Mouse (Mus musculus) heart, adult 18-20 months (tissue): ENCODE measurements around the gene AC131692.1. TPM values are rescaled to one million over a fixed set of nuclear protein-coding genes. Genes with fewer than 3 reads are reported as not detected.

Source experiments
- microRNA-seq, 2 experiments: library from miRNA; unstranded; fragments of <30 nt; microRNA quantifications; one replicate each; pipeline ENCODE4 v1.2.0; 2022
- total RNA-seq, 2 experiments: library from RNA; stranded (reverse); gene quantifications; 2 replicates each; pipeline ENCODE4 v1.2.3; 2021

Gene AC131692.1
- total RNA-seq, 2 experiments from 2014 or later = not detected

Small RNAs within 50 kb of the gene (microRNA-seq; reads per million reads assigned to microRNA genes)
- gene Mir6988 = 1.1 to 3.4 reads per million in 2 experiments

Other genes with a start within 250 kb of the AC131692.1 start
- 10 to 100 TPM in 1 of 2 experiments, 1 to 10 TPM in 1; 7.2 to 10.6 TPM for gene Frmd8, start 219.1 kb upstream of the AC131692.1 start, total RNA-seq
- gene Slc25a45, start 216.6 kb upstream of the AC131692.1 start, total RNA-seq = 1 to 10 TPM; 2.6 to 2.8 TPM
- gene Tigd3, start 200.3 kb upstream of the AC131692.1 start, total RNA-seq = under 1 TPM in 1 of 2 experiments, not detected in 1; 0.35 TPM
- 10 to 100 TPM; 77.6 to 84.0 TPM for gene Dpf2, start 181.4 kb upstream of the AC131692.1 start, total RNA-seq
- 1 to 10 TPM; 6.6 to 9.0 TPM for gene Cdc42ep2, start 169.6 kb upstream of the AC131692.1 start, total RNA-seq
- 10 to 100 TPM in 1 of 2 experiments, 1 to 10 TPM in 1; 8.7 to 10.6 TPM for gene Pola2, start 130.2 kb upstream of the AC131692.1 start, total RNA-seq
- gene Slc22a20, start 108.3 kb upstream of the AC131692.1 start, total RNA-seq = not detected
- gene Capn1, start 78.5 kb upstream of the AC131692.1 start, total RNA-seq = 10 to 100 TPM; 32.0 to 40.4 TPM
- gene Syvn1, start 47.8 kb upstream of the AC131692.1 start, total RNA-seq = 10 to 100 TPM; 21.1 to 21.3 TPM
- 10 to 100 TPM; 42.2 to 47.2 TPM for gene Mrpl49, start 36.6 kb upstream of the AC131692.1 start, total RNA-seq
- gene Fau, start 36.6 kb upstream of the AC131692.1 start, total RNA-seq = 100 to 1,000 TPM; 613 to 618 TPM
- 10 to 100 TPM; 11.1 to 11.2 TPM for gene Znhit2, start 33.2 kb upstream of the AC131692.1 start, total RNA-seq
- 1 to 10 TPM; 2.1 to 3.0 TPM for gene Tm7sf2, start 26.0 kb upstream of the AC131692.1 start, total RNA-seq
- gene Vps51, start 17.2 kb upstream of the AC131692.1 start, total RNA-seq = 10 to 100 TPM; 20.9 to 22.2 TPM
- gene Tmem262, start 14.4 kb upstream of the AC131692.1 start, total RNA-seq = not detected
- gene Gm28374, start 12.2 kb upstream of the AC131692.1 start, total RNA-seq = under 1 TPM in 1 of 2 experiments, not detected in 1; 0.47 TPM
- gene Zfpl1, start 9.5 kb upstream of the AC131692.1 start, total RNA-seq = 10 to 100 TPM; 15.5 to 16.1 TPM
- under 1 TPM in 1 of 2 experiments, not detected in 1; 0.21 TPM for gene Cdca5, start 9.4 kb upstream of the AC131692.1 start, total RNA-seq
- not detected for gene Naaladl1, start 11.4 kb downstream of the AC131692.1 start, total RNA-seq
- 10 to 100 TPM in 1 of 2 experiments, 1 to 10 TPM in 1; 9.2 to 10.0 TPM for gene Sac3d1, start 24.2 kb downstream of the AC131692.1 start, total RNA-seq
- 10 to 100 TPM; 13.9 to 15.2 TPM for gene Snx15, start 33.9 kb downstream of the AC131692.1 start, total RNA-seq
- 1 to 10 TPM in 1 of 2 experiments, under 1 TPM in 1; 0.54 to 2.7 TPM for gene Batf2, start 46.6 kb downstream of the AC131692.1 start, total RNA-seq
- gene Arl2, start 47.1 kb downstream of the AC131692.1 start, total RNA-seq = 10 to 100 TPM; 66.4 to 72.1 TPM
- gene Majin, start 90.0 kb downstream of the AC131692.1 start, total RNA-seq = not detected
- gene Gpha2, start 132.0 kb downstream of the AC131692.1 start, total RNA-seq = not detected
- gene Ppp2r5b, start 141.5 kb downstream of the AC131692.1 start, total RNA-seq = 10 to 100 TPM; 32.2 to 32.5 TPM
- 10 to 100 TPM; 21.5 to 22.1 TPM for gene Atg2a, start 147.2 kb downstream of the AC131692.1 start, total RNA-seq
- 100 to 1,000 TPM; 101 to 107 TPM for gene Ehd1, start 182.3 kb downstream of the AC131692.1 start, total RNA-seq
- 10 to 100 TPM; 13.8 TPM for gene Cdc42bpg, start 212.0 kb downstream of the AC131692.1 start, total RNA-seq
- 10 to 100 TPM; 13.3 to 14.0 TPM for gene Men1, start 240.6 kb downstream of the AC131692.1 start, total RNA-seq
- 10 to 100 TPM; 30.7 to 43.0 TPM for gene Map4k2, start 246.7 kb downstream of the AC131692.1 start, total RNA-seq